Mouse (Mus musculus) layer of hippocampus, postnatal 10 days (tissue): Measurements from ENCODE around the gene Aff1. TPM values are rescaled to one million over a fixed set of nuclear protein-coding genes. Genes with fewer than 3 reads are reported as not detected.
A peak's percentile ranks its signal among the peaks of the same experiment; 100 is the strongest.

Experiments used
- DNase-seq, 2 experiments: peaks; one replicate each; pipeline ENCODE4 v3.0.0; 2021; ENCODE audit warnings: low spot score in 2 of 2
- total RNA-seq, 2 experiments: library from RNA; stranded (reverse); gene quantifications; 2 replicates each; pipeline ENCODE4 v1.2.3; 2021

Gene Aff1
- total RNA-seq, 2 experiments from 2014 or later: 10.3 to 11.1 TPM

GRCm38 (mm10) chr5:103692531-103693040, 412 bp downstream of the Aff1 start:
- DNase-seq: no peak

GRCm38 (mm10) chr5:103693041-103693641, 967 bp downstream of the Aff1 start:
- peak; percentile 10 to 16 for DNase-seq

GRCm38 (mm10) chr5:103694094-103694493, 1.9 kb downstream of the Aff1 start:
- DNase-seq: no peak

GRCm38 (mm10) chr5:103697875-103698491, 5.8 kb downstream of the Aff1 start:
- no peak for DNase-seq

- DNase-seq: no peak
Measured at GRCm38 (mm10) chr5:103698577-103698976, 6.4 kb downstream of the Aff1 start.

GRCm38 (mm10) chr5:103699537-103699936, 7.4 kb downstream of the Aff1 start:
- DNase-seq: no peak

GRCm38 (mm10) chr5:103700661-103701060, 8.5 kb downstream of the Aff1 start:
- DNase-seq: no peak

- DNase-seq: no peak
Measured at GRCm38 (mm10) chr5:103701466-103701865, 9.3 kb downstream of the Aff1 start.

- DNase-seq: no peak
Measured at GRCm38 (mm10) chr5:103702527-103702926, 10.4 kb downstream of the Aff1 start.

- DNase-seq: no peak
Measured at GRCm38 (mm10) chr5:103705331-103705730, 13.2 kb downstream of the Aff1 start.

GRCm38 (mm10) chr5:103705874-103706273, 13.7 kb downstream of the Aff1 start:
- no peak for DNase-seq

GRCm38 (mm10) chr5:103709044-103709443, 16.9 kb downstream of the Aff1 start:
- no peak for DNase-seq

GRCm38 (mm10) chr5:103711886-103712285, 19.7 kb downstream of the Aff1 start:
- DNase-seq: no peak

- DNase-seq: no peak
Measured at GRCm38 (mm10) chr5:103713422-103713821, 21.2 kb downstream of the Aff1 start.

- DNase-seq: no peak
Measured at GRCm38 (mm10) chr5:103714943-103715342, 22.8 kb downstream of the Aff1 start.

GRCm38 (mm10) chr5:103716824-103717342, 24.7 kb downstream of the Aff1 start:
- DNase-seq: no peak

- no peak for DNase-seq
Measured at GRCm38 (mm10) chr5:103719131-103719530, 27.0 kb downstream of the Aff1 start.

- no peak for DNase-seq
Measured at GRCm38 (mm10) chr5:103719851-103720250, 27.7 kb downstream of the Aff1 start.

GRCm38 (mm10) chr5:103720967-103721366, 28.8 kb downstream of the Aff1 start:
- DNase-seq: no peak

GRCm38 (mm10) chr5:103721490-103721889, 29.3 kb downstream of the Aff1 start:
- DNase-seq: no peak

- DNase-seq: no peak
Measured at GRCm38 (mm10) chr5:103722721-103723120, 30.5 kb downstream of the Aff1 start.

GRCm38 (mm10) chr5:103724384-103724783, 32.2 kb downstream of the Aff1 start:
- DNase-seq: no peak

GRCm38 (mm10) chr5:103724823-103725222, 32.6 kb downstream of the Aff1 start:
- DNase-seq: no peak
